Mouse (Mus musculus): ENCODE data around the gene Ier3.

- TF ChIP-seq CTCF (IDR thresholded peaks at IDR 0.05; ENCODE audit: extremely low read depth, insufficient read depth, insufficient read length, insufficient replicate concordance) (no peak), POLR2A (IDR thresholded peaks at IDR 0.05; ENCODE audit: low read depth, low read length) (no peak)
Measured at GRCm38 (mm10) chr17:35842006-35842405, 20.5 kb downstream of the Ier3 start.

Measured in spleen, adult 2 months (tissue).